Mouse (Mus musculus) liver, embryonic 12.5 days (tissue): ENCODE measurements around the gene Lrrc25. TPM values are rescaled to one million over a fixed set of nuclear protein-coding genes. Genes with fewer than 3 reads are reported as not detected.

Experiments used
- ATAC-seq: fragments of 200-750 bp; cut with Nextera tagmentation; 2 replicates; pipeline ENCODE4 v1.8.0; 2017; ENCODE audit warnings: moderate number of reproducible peaks, mild to moderate bottlenecking, moderate library complexity
- H3K27ac ChIP-seq: fragments of 300-500 bp; sonication (generic); 2 replicates; pipeline ENCODE4 v1.5.1; 2016; ENCODE audit warnings: mild to moderate bottlenecking
- H3K27me3 ChIP-seq: fragments of 300-500 bp; sonication (generic); replicated peaks from 2 replicates; pipeline ENCODE4 v1.6.1; 2016; ENCODE audit warnings: mild to moderate bottlenecking, moderate library complexity
- H3K36me3 ChIP-seq: fragments of 300-500 bp; sonication (generic); 2 replicates; pipeline ENCODE4 v1.6.1; 2016; ENCODE audit warnings: mild to moderate bottlenecking, moderate library complexity
- H3K4me1 ChIP-seq: fragments of 300-500 bp; sonication (generic); 2 replicates; pipeline ENCODE4 v1.6.1; 2016
- H3K4me2 ChIP-seq: fragments of 300-500 bp; sonication (generic); 2 replicates; pipeline ENCODE4 v1.6.1; 2016; ENCODE audit warnings: mild to moderate bottlenecking, moderate library complexity
- H3K4me3 ChIP-seq: fragments of 300-500 bp; sonication (generic); 2 replicates; pipeline ENCODE4 v1.5.1; 2016; ENCODE audit warnings: mild to moderate bottlenecking, moderate library complexity
- H3K9ac ChIP-seq: fragments of 300-500 bp; sonication (generic); 2 replicates; pipeline ENCODE4 v1.6.1; 2016; ENCODE audit warnings: mild to moderate bottlenecking, moderate library complexity
- H3K9me3 ChIP-seq: fragments of 300-500 bp; sonication (generic); replicated peaks from 2 replicates; pipeline ENCODE4 v1.6.1; 2016; ENCODE audit warnings: mild to moderate bottlenecking, moderate library complexity
- WGBS: fragments of 180-500 bp; shearing (Covaris S2); methylation state at CpG from one replicate; pipeline ENCODE4 v1.1.7; 2016; ENCODE audit not compliant: insufficient replicate concordance; 5-methylcytosine and 5-hydroxymethylcytosine counted together
- polyA plus RNA-seq: library from polyadenylated mRNA; unstranded; fragments of >200 nt; fragmentation: Nextera tagmentation; extraction: Ambion mirVana; gene quantifications from 2 replicates; pipeline ENCODE4 v1.2.1, GENCODE M21; 2016

Gene Lrrc25
- polyA plus RNA-seq, 1 experiment from 2014 or later, result 4.6 TPM

GRCm38 (mm10) chr8:70627041-70627440 is 11.1 kb downstream of the Lrrc25 start:
- H3K4me3 ChIP-seq, result no peak overlapping the region
- H3K9me3 ChIP-seq, result no peaks in the 10 kb centered on the region
- WGBS, result 74% methylated on average over 5 of the region's 5 CpGs
- no peak for ATAC-seq
- no peak overlapping the region for H3K4me2 ChIP-seq
- 0 out of 2 replicates have a peak, but pooled peaks cover 3% of the 10 kb centered on the region for H3K36me3 ChIP-seq
- H3K27ac ChIP-seq, result no peak overlapping the region
- peaks cover 12% of the 10 kb centered on the region for H3K27me3 ChIP-seq
- peaks cover 54% of the 10 kb centered on the region for H3K4me1 ChIP-seq
- H3K9ac ChIP-seq, result no peak overlapping the region

- WGBS, result 55% methylated on average over 7 of the region's 7 CpGs
- H3K27ac ChIP-seq, result peak overlapping the region; percentile 83
- 0 out of 2 replicates have a peak, but pooled peaks cover 3% of the 10 kb centered on the region for H3K36me3 ChIP-seq
- peak overlapping the region; percentile 67 for H3K4me3 ChIP-seq
- peaks cover 21% of the 10 kb centered on the region for H3K27me3 ChIP-seq
- peak overlapping the region; percentile 75 for H3K9ac ChIP-seq
- ATAC-seq, result no peak
- peak overlapping the region; percentile 78 for H3K4me2 ChIP-seq
- no peaks in the 10 kb centered on the region for H3K9me3 ChIP-seq
- H3K4me1 ChIP-seq, result peaks cover 46% of the 10 kb centered on the region
Measured at GRCm38 (mm10) chr8:70628986-70629490, 13.1 kb downstream of the Lrrc25 start.

GRCm38 (mm10) chr8:70629574-70630531 is 13.9 kb downstream of the Lrrc25 start:
- ATAC-seq, result peak; percentile 82
- peaks cover 47% of the 10 kb centered on the region for H3K4me1 ChIP-seq
- H3K9me3 ChIP-seq, result no peaks in the 10 kb centered on the region
- peak overlapping the region; percentile 78 for H3K4me2 ChIP-seq
- peak overlapping the region; percentile 75 for H3K9ac ChIP-seq
- peaks cover 21% of the 10 kb centered on the region for H3K27me3 ChIP-seq
- H3K4me3 ChIP-seq, result peak overlapping the region; percentile 67
- H3K36me3 ChIP-seq, result 0 out of 2 replicates have a peak, but pooled peaks cover 3% of the 10 kb centered on the region
- peak overlapping the region; percentile 83 for H3K27ac ChIP-seq
- 1% methylated on average over 60 of the region's 60 CpGs for WGBS

- Histone ChIP-seq H3K27me3 (peaks cover 21% of the 10 kb centered on the region), H3K36me3 (0 out of 2 replicates have a peak, but pooled peaks cover 3% of the 10 kb centered on the region), H3K9me3 (no peaks in the 10 kb centered on the region), H3K4me3 (peak overlapping the region; percentile 67), H3K9ac (peak overlapping the region; percentile 75), H3K27ac (peak overlapping the region; percentile 79), H3K4me1 (peaks cover 56% of the 10 kb centered on the region), H3K4me2 (peak overlapping the region; percentile 78)
- 12% methylated on average over 22 of the region's 22 CpGs for WGBS
- ATAC-seq, result peak; percentile 48
Measured at GRCm38 (mm10) chr8:70630532-70631381, 14.8 kb downstream of the Lrrc25 start.

GRCm38 (mm10) chr8:70631436-70631835 is 15.5 kb downstream of the Lrrc25 start:
- 14% methylated on average over 23 of the region's 24 CpGs for WGBS
- ATAC-seq, result no peak
- Histone ChIP-seq H3K9me3 (no peaks in the 10 kb centered on the region), H3K36me3 (0 out of 2 replicates have a peak, but pooled peaks cover 3% of the 10 kb centered on the region), H3K4me1 (peaks cover 60% of the 10 kb centered on the region), H3K4me2 (peak overlapping the region; percentile 78), H3K27ac (peak overlapping the region; percentile 79), H3K4me3 (peak overlapping the region; percentile 67), H3K9ac (peak overlapping the region; percentile 75), H3K27me3 (peaks cover 21% of the 10 kb centered on the region)

GRCm38 (mm10) chr8:70632346-70632892 is 16.5 kb downstream of the Lrrc25 start, which contains the start of gene Gdf15:
Gene Gdf15 (minus strand): TSS chr8:70632456.
- H3K27ac ChIP-seq, result peak within 1 kb of the TSS; percentile 79
- peak within 1 kb of the TSS; percentile 78 for H3K4me2 ChIP-seq
- H3K36me3 ChIP-seq, result 0 out of 2 replicates have a peak, but pooled peaks cover 3% of the 10 kb centered on the region
- peak within 1 kb of the TSS; percentile 67 for H3K4me3 ChIP-seq
- no peaks in the 10 kb centered on the region for H3K9me3 ChIP-seq
- H3K27me3 ChIP-seq, result peaks cover 21% of the 10 kb centered on the region
- peaks cover 70% of the 10 kb centered on the region for H3K4me1 ChIP-seq
- H3K9ac ChIP-seq, result peak within 1 kb of the TSS; percentile 75
- 65% methylated on average over 6 of the region's 6 CpGs for WGBS
- ATAC-seq, result 0 out of 2 replicates have a peak, but pooled peaks have one; percentile 6

- peak overlapping the region; percentile 79 for H3K27ac ChIP-seq
- peaks cover 79% of the 10 kb centered on the region for H3K4me1 ChIP-seq
- no peak overlapping the region for H3K9ac ChIP-seq
- H3K27me3 ChIP-seq, result peaks cover 21% of the 10 kb centered on the region
- no peaks in the 10 kb centered on the region for H3K9me3 ChIP-seq
- 0 out of 2 replicates have a peak, but pooled peaks cover 2% of the 10 kb centered on the region for H3K36me3 ChIP-seq
- 45% methylated on average over 6 of the region's 6 CpGs for whole genome bisulfite sequencing
- no peak for ATAC-seq
- no peak overlapping the region for H3K4me2 ChIP-seq
- no peak overlapping the region for H3K4me3 ChIP-seq
Measured at GRCm38 (mm10) chr8:70634066-70634465, 18.1 kb downstream of the Lrrc25 start.

GRCm38 (mm10) chr8:70635527-70635926 is 19.6 kb downstream of the Lrrc25 start:
- Histone ChIP-seq H3K9me3 (no peaks in the 10 kb centered on the region), H3K4me2 (0 out of 2 replicates have a peak overlapping the region, but pooled peaks have one; percentile 1), H3K4me1 (peaks cover 66% of the 10 kb centered on the region), H3K9ac (peak overlapping the region; percentile 50), H3K27me3 (peaks cover 21% of the 10 kb centered on the region), H3K27ac (peak overlapping the region; percentile 79), H3K36me3 (no peaks in the 10 kb centered on the region), H3K4me3 (no peak overlapping the region)
- no peak for ATAC-seq
- WGBS, result 28% methylated on average over 6 of the region's 6 CpGs

- Histone ChIP-seq H3K36me3 (no peaks in the 10 kb centered on the region), H3K4me2 (no peak overlapping the region), H3K9ac (no peak overlapping the region), H3K27me3 (peaks cover 10% of the 10 kb centered on the region), H3K9me3 (no peaks in the 10 kb centered on the region), H3K4me1 (peaks cover 56% of the 10 kb centered on the region), H3K4me3 (no peak overlapping the region), H3K27ac (peak overlapping the region; percentile 33; the same call in 1 of the 2 replicates)
- 60% methylated on average over 8 of the region's 8 CpGs for whole genome bisulfite sequencing
- ATAC-seq, result peak; percentile 29
Measured at GRCm38 (mm10) chr8:70636838-70637237, 20.9 kb downstream of the Lrrc25 start.

GRCm38 (mm10) chr8:70638752-70639151 is 22.8 kb downstream of the Lrrc25 start:
- WGBS, result 72% methylated on average over 9 of the region's 9 CpGs
- Histone ChIP-seq H3K4me2 (no peak overlapping the region), H3K27ac (no peak overlapping the region), H3K36me3 (no peaks in the 10 kb centered on the region), H3K9ac (no peak overlapping the region), H3K9me3 (no peaks in the 10 kb centered on the region), H3K4me3 (no peak overlapping the region), H3K27me3 (0 out of 2 replicates have a peak, but pooled peaks cover 7% of the 10 kb centered on the region), H3K4me1 (peaks cover 52% of the 10 kb centered on the region)
- no peak for ATAC-seq

GRCm38 (mm10) chr8:70643019-70643418 is 27.1 kb downstream of the Lrrc25 start:
- ATAC-seq, result no peak
- H3K9ac ChIP-seq, result no peak overlapping the region
- no peaks in the 10 kb centered on the region for H3K36me3 ChIP-seq
- 49% methylated on average over 3 of the region's 3 CpGs for WGBS
- H3K4me3 ChIP-seq, result no peak overlapping the region
- H3K27me3 ChIP-seq, result 0 out of 2 replicates have a peak, but pooled peaks cover 7% of the 10 kb centered on the region
- H3K4me1 ChIP-seq, result peaks cover 36% of the 10 kb centered on the region
- no peak overlapping the region for H3K4me2 ChIP-seq
- no peaks in the 10 kb centered on the region for H3K9me3 ChIP-seq
- no peak overlapping the region for H3K27ac ChIP-seq
